8 mouse cellular contexts compared by ENCODE assay signal in the genomic region with DNA sequence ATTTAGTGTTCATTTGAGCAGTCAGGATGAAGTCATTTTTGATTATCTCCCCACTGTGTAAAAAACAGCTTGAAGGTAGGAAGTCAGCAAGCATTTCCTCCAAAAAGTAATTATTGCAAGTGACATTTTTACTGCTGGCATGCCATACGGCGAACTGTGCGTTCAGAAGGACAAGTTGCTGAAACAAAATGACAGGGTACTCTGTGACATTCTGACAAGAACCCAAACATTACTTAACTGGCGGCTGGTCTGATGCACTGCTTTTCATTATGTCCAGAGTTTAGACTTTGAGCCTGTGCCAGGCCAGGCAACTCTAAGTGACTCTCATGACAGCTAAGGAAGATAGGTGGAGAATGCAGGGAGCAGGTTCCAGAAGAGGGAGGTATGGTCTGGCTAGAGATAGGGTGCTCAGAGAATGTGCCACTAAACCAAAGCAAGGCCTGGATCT. TPM values are rescaled to one million over a fixed set of nuclear protein-coding genes. Genes with fewer than 3 reads are reported as not detected.
A peak's percentile ranks its signal among the peaks of the same experiment; 100 is the strongest.
DNase-seq lines count a peak whose midpoint lies in the region; ATAC-seq lines count a peak whose summit lies in the region.
"Had no signal": no experiment of that assay in that cellular context is flagged by ENCODE, and none has a peak within 500 bp of the region (broad histone marks: within the 10 kb centered on the region; RNA-seq: fewer than 3 reads in every experiment).

No protein-coding gene starts in this region.

- H3K4me1 ChIP-seq in hindbrain, embryonic 14.5 days (replicated peaks; ENCODE audit: control insufficient read depth, insufficient read depth, low read length): peaks cover 16% of the 10 kb centered on the region
- H3K4me1 ChIP-seq in hindbrain, embryonic 11.5 days (replicated peaks; ENCODE audit: control insufficient read depth, insufficient read depth, low read length): no peaks in the 10 kb centered on the region
- peaks cover 7% of the 10 kb centered on the region for H3K4me1 ChIP-seq in forebrain, embryonic 14.5 days (ENCODE audit: control insufficient read depth, insufficient read depth, low read length)

- H3K9me3 ChIP-seq in hindbrain, embryonic 14.5 days (ENCODE audit: control insufficient read depth, low read length): no peaks in the 10 kb centered on the region
- no peaks in the 10 kb centered on the region for H3K9me3 ChIP-seq in hindbrain, embryonic 11.5 days (ENCODE audit: control insufficient read depth, low read length)
- H3K9me3 ChIP-seq in forebrain, embryonic 14.5 days (replicated peaks; ENCODE audit: control insufficient read depth, low read length): no peaks in the 10 kb centered on the region

- no peak overlapping the region for H3K9ac ChIP-seq in hindbrain, embryonic 14.5 days
- no peak overlapping the region for H3K9ac ChIP-seq in hindbrain, embryonic 11.5 days (ENCODE audit: low read depth, low read length)
- H3K9ac ChIP-seq in forebrain, embryonic 14.5 days (ENCODE audit: low read length): no peak overlapping the region

- no peak overlapping the region for H3K4me3 ChIP-seq in hindbrain, embryonic 14.5 days (replicated peaks; ENCODE audit: low read length)
- H3K4me3 ChIP-seq in hindbrain, embryonic 11.5 days (ENCODE audit: low read depth, low read length): no peak overlapping the region
- no peak overlapping the region for H3K4me3 ChIP-seq in forebrain, embryonic 14.5 days (ENCODE audit: low read depth, low read length)

- no peak for ATAC-seq in hindbrain, embryonic 14.5 days (ENCODE audit: low FRiP score)
- no peak for ATAC-seq in hindbrain, embryonic 11.5 days (ENCODE audit: low FRiP score)
- ATAC-seq in forebrain, embryonic 14.5 days: peak; percentile 60

- peak overlapping the region; percentile 60 for H3K27ac ChIP-seq in hindbrain, embryonic 14.5 days
- H3K27ac ChIP-seq in hindbrain, embryonic 11.5 days (ENCODE audit: low read depth, low read length): no peak overlapping the region
- H3K27ac ChIP-seq in forebrain, embryonic 14.5 days (ENCODE audit: low read depth, low read length): no peak overlapping the region

- H3K27me3 ChIP-seq in hindbrain, embryonic 14.5 days (ENCODE audit: control insufficient read depth, insufficient read depth, low read length): no peaks in the 10 kb centered on the region
- no peaks in the 10 kb centered on the region for H3K27me3 ChIP-seq in hindbrain, embryonic 11.5 days (ENCODE audit: control insufficient read depth, insufficient read depth, low read length)
- no peaks in the 10 kb centered on the region for H3K27me3 ChIP-seq in forebrain, embryonic 14.5 days (replicated peaks; ENCODE audit: control insufficient read depth, insufficient read depth, low read length)

- 61% methylated on average over 4 of the region's 4 CpGs for WGBS in hindbrain, embryonic 14.5 days
- WGBS in hindbrain, embryonic 11.5 days: 85% methylated on average over 4 of the region's 4 CpGs
- WGBS in forebrain, embryonic 14.5 days: 61% methylated on average over 4 of the region's 4 CpGs

- DNase-seq in hindbrain, embryonic 14.5 days (ENCODE audit: low spot score): no peak
- DNase-seq in hindbrain, embryonic 11.5 days (ENCODE audit: low spot score): no peak
- peak; percentile 74 for DNase-seq in brain, adult 2 months (ENCODE audit: low read depth, low spot score)
- DNase-seq in forebrain, embryonic 14.5 days (ENCODE audit: low spot score): peak; percentile 42
- peak; percentile 43 to 64 for DNase-seq in layer of hippocampus, adult 8-10 months (ENCODE audit: low spot score in 2 of 2)
- no peak for DNase-seq in left cerebral cortex, adult 18-20 months (ENCODE audit: low spot score in 2 of 2)
- no peak for DNase-seq in left cerebral cortex, adult 8-10 months (ENCODE audit: low spot score in 2 of 2)
- DNase-seq: thymus, postnatal 25 days had no signal

- H3K4me2 ChIP-seq in hindbrain, embryonic 14.5 days (replicated peaks): no peak overlapping the region
- no peak overlapping the region for H3K4me2 ChIP-seq in hindbrain, embryonic 11.5 days (replicated peaks; ENCODE audit: low read depth, low read length)
- no peak overlapping the region for H3K4me2 ChIP-seq in forebrain, embryonic 14.5 days (ENCODE audit: low read length)

- H3K36me3 ChIP-seq in hindbrain, embryonic 14.5 days (replicated peaks; ENCODE audit: control insufficient read depth, insufficient read depth): peaks cover 17% of the 10 kb centered on the region
- H3K36me3 ChIP-seq in hindbrain, embryonic 11.5 days (ENCODE audit: control insufficient read depth, insufficient read depth, low read length): no peaks in the 10 kb centered on the region
- H3K36me3 ChIP-seq in forebrain, embryonic 14.5 days (ENCODE audit: control insufficient read depth, insufficient read depth, low read length): peaks cover 30% of the 10 kb centered on the region

RNA-seq across cellular contexts. Expression of a gene that starts 46.6 kb away (rescaled TPM):
- 24.6 and 24.8 TPM in 2 replicates for polyA plus RNA-seq in hindbrain, embryonic 14.5 days (2014; fragmentation: Nextera tagmentation; extraction: Ambion mirVana)
- 9.9 and 11.2 TPM in 2 replicates for polyA plus RNA-seq in hindbrain, embryonic 11.5 days (2014; fragmentation: Nextera tagmentation; extraction: Ambion mirVana)
- 16.5 and 22.6 TPM in 2 replicates for polyA plus RNA-seq in forebrain, embryonic 14.5 days (2014; fragmentation: Nextera tagmentation; extraction: Ambion mirVana)
- total RNA-seq in layer of hippocampus, adult 8-10 months (2022): 1 to 10 TPM; 5.6 to 9.4 (median 7.0) TPM
- 1 to 10 TPM; 7.5 to 8.4 TPM for total RNA-seq in left cerebral cortex, adult 18-20 months (2021)
- total RNA-seq in left cerebral cortex, adult 8-10 months (2022): 1 to 10 TPM; 5.3 to 7.5 (median 6.7) TPM

Comparison
In these comparisons a context has a peak if more than half of its experiments do, and no peak if none do; other contexts are left out.
1. DNase-seq: peak in brain, adult 2 months (single experiment), forebrain, embryonic 14.5 days (single experiment) and layer of hippocampus, adult 8-10 months (2 of 2); none in hindbrain, embryonic 14.5 days (single experiment), hindbrain, embryonic 11.5 days (single experiment), left cerebral cortex, adult 18-20 months (0 of 2) and left cerebral cortex, adult 8-10 months (0 of 2).